Mouse (Mus musculus): ENCODE measurements around the gene Mustn1. TPM values are rescaled to one million over a fixed set of nuclear protein-coding genes. Genes with fewer than 3 reads are reported as not detected.
A peak's percentile ranks its signal among the peaks of the same experiment; 100 is the strongest.

Mustn1 gene
- polyA plus RNA-seq, 1 experiment from 2014 or later = 9.9 TPM

- no peaks in the 10 kb centered on the region for H3K9me3 ChIP-seq (ENCODE audit: control insufficient read depth, low read length)
- H3K9ac ChIP-seq (ENCODE audit: low read length) = no peak overlapping the region
- H3K36me3 ChIP-seq (ENCODE audit: control insufficient read depth, insufficient read depth, low read length) = no peaks in the 10 kb centered on the region
- no peak overlapping the region for H3K4me2 ChIP-seq (ENCODE audit: low read depth, low read length)
- WGBS = 57% methylated on average over 3 of the region's 3 CpGs
- H3K27me3 ChIP-seq (ENCODE audit: control insufficient read depth, insufficient read depth, low read depth, low read length) = no peaks in the 10 kb centered on the region
- H3K4me3 ChIP-seq (ENCODE audit: low read length) = no peak overlapping the region
- no peaks in the 10 kb centered on the region; the same call in 1 of the 2 replicates for H3K4me1 ChIP-seq (replicated peaks; ENCODE audit: control insufficient read depth, insufficient read depth, low read length)
- ATAC-seq (ENCODE audit: low read depth) = no peak
- no peak overlapping the region for H3K27ac ChIP-seq (ENCODE audit: low read length)
Observed at GRCm38 (mm10) chr14:30899972-30900371, 21.0 kb downstream of the Mustn1 start.

- Histone ChIP-seq H3K4me1 (replicated peaks; ENCODE audit: control insufficient read depth, insufficient read depth, low read length) (peaks cover 12% of the 10 kb centered on the region), H3K9ac (ENCODE audit: low read length) (no peak overlapping the region), H3K4me2 (ENCODE audit: low read depth, low read length) (no peak overlapping the region), H3K36me3 (ENCODE audit: control insufficient read depth, insufficient read depth, low read length) (no peaks in the 10 kb centered on the region), H3K27ac (ENCODE audit: low read length) (no peak overlapping the region), H3K4me3 (ENCODE audit: low read length) (no peak overlapping the region), H3K9me3 (ENCODE audit: control insufficient read depth, low read length) (no peaks in the 10 kb centered on the region), H3K27me3 (ENCODE audit: control insufficient read depth, insufficient read depth, low read depth, low read length) (no peaks in the 10 kb centered on the region)
- 76% methylated on average over 5 of the region's 5 CpGs for WGBS
- ATAC-seq (ENCODE audit: low read depth) = no peak
Observed at GRCm38 (mm10) chr14:30902628-30903027, 23.6 kb downstream of the Mustn1 start.

GRCm38 (mm10) chr14:30903036-30903435 is 24.0 kb downstream of the Mustn1 start:
- Histone ChIP-seq H3K9ac (ENCODE audit: low read length) (no peak overlapping the region), H3K27ac (ENCODE audit: low read length) (no peak overlapping the region), H3K4me3 (ENCODE audit: low read length) (no peak overlapping the region), H3K4me1 (replicated peaks; ENCODE audit: control insufficient read depth, insufficient read depth, low read length) (peaks cover 15% of the 10 kb centered on the region), H3K4me2 (ENCODE audit: low read depth, low read length) (no peak overlapping the region), H3K36me3 (ENCODE audit: control insufficient read depth, insufficient read depth, low read length) (no peaks in the 10 kb centered on the region), H3K27me3 (ENCODE audit: control insufficient read depth, insufficient read depth, low read depth, low read length) (no peaks in the 10 kb centered on the region), H3K9me3 (ENCODE audit: control insufficient read depth, low read length) (no peaks in the 10 kb centered on the region)
- 53% methylated on average over 3 of the region's 3 CpGs for WGBS
- ATAC-seq (ENCODE audit: low read depth) = no peak

- H3K27ac ChIP-seq (ENCODE audit: low read length) = no peak overlapping the region
- peaks cover 17% of the 10 kb centered on the region for H3K4me1 ChIP-seq (replicated peaks; ENCODE audit: control insufficient read depth, insufficient read depth, low read length)
- ATAC-seq (ENCODE audit: low read depth) = no peak
- 71% methylated on average over 8 of the region's 8 CpGs for WGBS
- no peaks in the 10 kb centered on the region for H3K9me3 ChIP-seq (ENCODE audit: control insufficient read depth, low read length)
- no peak overlapping the region for H3K4me2 ChIP-seq (ENCODE audit: low read depth, low read length)
- no peak overlapping the region for H3K9ac ChIP-seq (ENCODE audit: low read length)
- H3K27me3 ChIP-seq (ENCODE audit: control insufficient read depth, insufficient read depth, low read depth, low read length) = no peaks in the 10 kb centered on the region
- H3K4me3 ChIP-seq (ENCODE audit: low read length) = no peak overlapping the region
- H3K36me3 ChIP-seq (ENCODE audit: control insufficient read depth, insufficient read depth, low read length) = no peaks in the 10 kb centered on the region
Observed at GRCm38 (mm10) chr14:30904307-30904706, 25.3 kb downstream of the Mustn1 start.

- WGBS = 78% methylated on average over 6 of the region's 6 CpGs
- no peaks in the 10 kb centered on the region for H3K27me3 ChIP-seq (ENCODE audit: control insufficient read depth, insufficient read depth, low read depth, low read length)
- ATAC-seq (ENCODE audit: low read depth) = peak; percentile 31; the same call in 1 of the 2 replicates
Observed at GRCm38 (mm10) chr14:30906001-30906400, 27.0 kb downstream of the Mustn1 start.

GRCm38 (mm10) chr14:30907814-30908265 is 28.8 kb downstream of the Mustn1 start:
- no peaks in the 10 kb centered on the region for H3K27me3 ChIP-seq (ENCODE audit: control insufficient read depth, insufficient read depth, low read depth, low read length)
- no peaks in the 10 kb centered on the region for H3K9me3 ChIP-seq (ENCODE audit: control insufficient read depth, low read length)
- peak overlapping the region; percentile 30 for H3K27ac ChIP-seq (ENCODE audit: low read length)
- no peak overlapping the region for H3K9ac ChIP-seq (ENCODE audit: low read length)
- H3K36me3 ChIP-seq (ENCODE audit: control insufficient read depth, insufficient read depth, low read length) = no peaks in the 10 kb centered on the region
- peaks cover 17% of the 10 kb centered on the region for H3K4me1 ChIP-seq (replicated peaks; ENCODE audit: control insufficient read depth, insufficient read depth, low read length)
- no peak overlapping the region for H3K4me3 ChIP-seq (ENCODE audit: low read length)
- H3K4me2 ChIP-seq (ENCODE audit: low read depth, low read length) = no peak overlapping the region
- ATAC-seq (ENCODE audit: low read depth) = peak; percentile 97
- WGBS = 14% methylated on average over 3 of the region's 3 CpGs

More at GRCm38 (mm10) chr14:30906001-30906400, 27.0 kb downstream of the Mustn1 start:
- H3K9me3 ChIP-seq (ENCODE audit: control insufficient read depth, low read length) = no peaks in the 10 kb centered on the region
- H3K36me3 ChIP-seq (ENCODE audit: control insufficient read depth, insufficient read depth, low read length) = no peaks in the 10 kb centered on the region
- H3K4me2 ChIP-seq (ENCODE audit: low read depth, low read length) = no peak overlapping the region
- no peak overlapping the region for H3K27ac ChIP-seq (ENCODE audit: low read length)
- H3K9ac ChIP-seq (ENCODE audit: low read length) = no peak overlapping the region
- H3K4me3 ChIP-seq (ENCODE audit: low read length) = no peak overlapping the region
- H3K4me1 ChIP-seq (replicated peaks; ENCODE audit: control insufficient read depth, insufficient read depth, low read length) = peaks cover 17% of the 10 kb centered on the region

- H3K4me3 ChIP-seq (ENCODE audit: low read length) = no peak overlapping the region
- no peak overlapping the region for H3K4me2 ChIP-seq (ENCODE audit: low read depth, low read length)
- ATAC-seq (ENCODE audit: low read depth) = no peak
- no peak overlapping the region for H3K27ac ChIP-seq (ENCODE audit: low read length)
- H3K9me3 ChIP-seq (ENCODE audit: control insufficient read depth, low read length) = no peaks in the 10 kb centered on the region
- WGBS = 85% methylated on average over 8 of the region's 8 CpGs
- H3K4me1 ChIP-seq (replicated peaks; ENCODE audit: control insufficient read depth, insufficient read depth, low read length) = peaks cover 16% of the 10 kb centered on the region
- no peak overlapping the region for H3K9ac ChIP-seq (ENCODE audit: low read length)
- H3K36me3 ChIP-seq (ENCODE audit: control insufficient read depth, insufficient read depth, low read length) = no peaks in the 10 kb centered on the region
- H3K27me3 ChIP-seq (ENCODE audit: control insufficient read depth, insufficient read depth, low read depth, low read length) = no peaks in the 10 kb centered on the region
Observed at GRCm38 (mm10) chr14:30911141-30911540, 32.1 kb downstream of the Mustn1 start.

- Histone ChIP-seq H3K27ac (ENCODE audit: low read length) (no peak overlapping the region), H3K4me1 (replicated peaks; ENCODE audit: control insufficient read depth, insufficient read depth, low read length) (peaks cover 5% of the 10 kb centered on the region; the same call in 1 of the 2 replicates), H3K9me3 (ENCODE audit: control insufficient read depth, low read length) (no peaks in the 10 kb centered on the region), H3K36me3 (ENCODE audit: control insufficient read depth, insufficient read depth, low read length) (no peaks in the 10 kb centered on the region), H3K4me3 (ENCODE audit: low read length) (no peak overlapping the region), H3K9ac (ENCODE audit: low read length) (no peak overlapping the region), H3K4me2 (ENCODE audit: low read depth, low read length) (no peak overlapping the region), H3K27me3 (ENCODE audit: control insufficient read depth, insufficient read depth, low read depth, low read length) (no peaks in the 10 kb centered on the region)
- WGBS = 73% methylated on average over 8 of the region's 8 CpGs
- ATAC-seq (ENCODE audit: low read depth) = no peak
Observed at GRCm38 (mm10) chr14:30912641-30913040, 33.6 kb downstream of the Mustn1 start.

GRCm38 (mm10) chr14:30913404-30913803 is 34.4 kb downstream of the Mustn1 start:
- Histone ChIP-seq H3K9ac (ENCODE audit: low read length) (no peak overlapping the region), H3K36me3 (ENCODE audit: control insufficient read depth, insufficient read depth, low read length) (no peaks in the 10 kb centered on the region), H3K4me3 (ENCODE audit: low read length) (no peak overlapping the region), H3K27ac (ENCODE audit: low read length) (no peak overlapping the region), H3K9me3 (ENCODE audit: control insufficient read depth, low read length) (no peaks in the 10 kb centered on the region), H3K4me2 (ENCODE audit: low read depth, low read length) (no peak overlapping the region), H3K4me1 (replicated peaks; ENCODE audit: control insufficient read depth, insufficient read depth, low read length) (no peaks in the 10 kb centered on the region; the same call in 1 of the 2 replicates), H3K27me3 (ENCODE audit: control insufficient read depth, insufficient read depth, low read depth, low read length) (no peaks in the 10 kb centered on the region)
- WGBS = 61% methylated on average over 5 of the region's 5 CpGs
- ATAC-seq (ENCODE audit: low read depth) = no peak

GRCm38 (mm10) chr14:30916516-30916915 is 37.5 kb downstream of the Mustn1 start:
- H3K4me3 ChIP-seq (ENCODE audit: low read length) = no peak overlapping the region
- no peak overlapping the region for H3K27ac ChIP-seq (ENCODE audit: low read length)
- peaks cover under 1% of the 10 kb centered on the region; the same call in 1 of the 2 replicates for H3K4me1 ChIP-seq (replicated peaks; ENCODE audit: control insufficient read depth, insufficient read depth, low read length)
- no peaks in the 10 kb centered on the region for H3K36me3 ChIP-seq (ENCODE audit: control insufficient read depth, insufficient read depth, low read length)
- H3K9me3 ChIP-seq (ENCODE audit: control insufficient read depth, low read length) = no peaks in the 10 kb centered on the region
- H3K27me3 ChIP-seq (ENCODE audit: control insufficient read depth, insufficient read depth, low read depth, low read length) = no peaks in the 10 kb centered on the region
- 72% methylated on average over 1 of the region's 1 CpGs for WGBS
- H3K4me2 ChIP-seq (ENCODE audit: low read depth, low read length) = no peak overlapping the region
- H3K9ac ChIP-seq (ENCODE audit: low read length) = no peak overlapping the region
- no peak for ATAC-seq (ENCODE audit: low read depth)
